Mouse (Mus musculus) heart, postnatal 0 days (tissue): Measurements from ENCODE around the gene Drap1.

Source experiments
- CTCF ChIP-seq: IDR thresholded peaks from 2 replicates; pipeline ENCODE4 v1.5.1; 2016; ENCODE audit warnings: antibody characterized with exemption, control low read depth, low read depth
- EP300 ChIP-seq: IDR thresholded peaks from 2 replicates; pipeline ENCODE4 v1.6.1; 2016; ENCODE audit warnings: antibody characterized with exemption, low read depth

DNA sequence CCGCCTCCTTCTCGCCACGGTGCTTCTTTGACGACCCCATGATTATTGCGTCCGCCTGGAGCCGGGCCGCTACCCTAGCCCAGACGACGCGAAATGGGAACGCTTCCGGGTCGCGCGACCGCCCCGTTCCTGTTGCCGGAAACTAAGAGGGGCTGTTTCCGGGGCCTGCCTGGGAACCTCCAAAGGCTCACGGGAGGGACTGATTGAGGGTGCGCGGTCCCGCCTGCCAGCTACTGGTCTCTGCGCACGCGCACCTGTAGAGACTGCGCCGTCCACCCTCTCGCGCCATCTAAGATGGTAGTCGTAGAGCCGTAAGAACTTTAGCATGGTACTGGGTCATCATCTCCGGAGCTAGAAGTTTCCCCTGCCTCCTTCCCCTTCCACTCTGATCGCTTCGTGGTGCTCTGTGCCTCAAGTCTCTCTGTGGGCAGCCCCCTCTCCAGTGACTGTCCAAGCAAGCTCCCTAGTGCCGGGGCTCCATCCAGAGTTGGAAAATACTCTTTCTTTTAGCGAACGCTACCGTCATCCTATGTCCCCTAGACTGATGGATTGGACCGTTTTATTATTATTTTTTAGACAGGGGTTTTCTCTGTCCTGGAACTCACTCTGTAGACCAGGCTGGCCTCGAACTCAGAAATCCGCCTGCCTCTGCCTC is 36.1 kb downstream of the Drap1 start, which contains the start of gene Sart1:
- no peak for TF ChIP-seq CTCF
- no peak; the same call in 1 of the 2 replicates for TF ChIP-seq EP300
